Mouse (Mus musculus): Measurements from ENCODE around the gene E2f8.

E2f8 gene

GRCm38 (mm10) chr7:48887973-48888372 lies 6.6 kb upstream of the E2f8 start:
- Histone ChIP-seq H3K36me3 (ENCODE audit: insufficient read depth, low read length) (no peaks in the 10 kb centered on the region), H3K4me1 (replicated peaks; ENCODE audit: low read depth, low read length) (peaks cover 19% of the 10 kb centered on the region), H3K9me3 (ENCODE audit: low read length) (no peaks in the 10 kb centered on the region), H3K27me3 (ENCODE audit: insufficient read depth, low read length) (peaks cover 44% of the 10 kb centered on the region), H3K4me3 (replicated peaks; ENCODE audit: low read length) (no peak overlapping the region)
- TF ChIP-seq NANOG (IDR thresholded peaks at IDR 0.05; ENCODE audit: borderline replicate concordance, low read length) (no peak), CTCF (conservative IDR thresholded peaks at IDR 0.05; ENCODE audit: low read length) (no peak), POU5F1 (IDR thresholded peaks at IDR 0.05; ENCODE audit: borderline replicate concordance, low read length) (no peak)

GRCm38 (mm10) chr7:48884266-48884611 lies 2.8 kb upstream of the E2f8 start:
- H3K4me1 ChIP-seq (replicated peaks; ENCODE audit: low read depth, low read length), result peaks cover 41% of the 10 kb centered on the region
- TF ChIP-seq NANOG (IDR thresholded peaks at IDR 0.05; ENCODE audit: borderline replicate concordance, low read length), result no peak
- TF ChIP-seq POU5F1 (IDR thresholded peaks at IDR 0.05; ENCODE audit: borderline replicate concordance, low read length), result no peak
- TF ChIP-seq CTCF (conservative IDR thresholded peaks at IDR 0.05; ENCODE audit: low read length), result no peak
- no peak overlapping the region for H3K4me3 ChIP-seq (replicated peaks; ENCODE audit: low read length)
- H3K27me3 ChIP-seq (ENCODE audit: insufficient read depth, low read length), result peaks cover 52% of the 10 kb centered on the region
- H3K9me3 ChIP-seq (ENCODE audit: low read length), result no peaks in the 10 kb centered on the region
- peaks cover 4% of the 10 kb centered on the region for H3K36me3 ChIP-seq (ENCODE audit: insufficient read depth, low read length)

- TF ChIP-seq NANOG (IDR thresholded peaks at IDR 0.05; ENCODE audit: borderline replicate concordance, low read length) (no peak), POU5F1 (IDR thresholded peaks at IDR 0.05; ENCODE audit: borderline replicate concordance, low read length) (no peak), CTCF (conservative IDR thresholded peaks at IDR 0.05; ENCODE audit: low read length) (no peak)
- peaks cover 40% of the 10 kb centered on the region for H3K4me1 ChIP-seq (replicated peaks; ENCODE audit: low read depth, low read length)
- H3K9me3 ChIP-seq (ENCODE audit: low read length), result no peaks in the 10 kb centered on the region
- peaks cover 52% of the 10 kb centered on the region for H3K27me3 ChIP-seq (ENCODE audit: insufficient read depth, low read length)
- no peak overlapping the region for H3K4me3 ChIP-seq (replicated peaks; ENCODE audit: low read length)
- H3K36me3 ChIP-seq (ENCODE audit: insufficient read depth, low read length), result peaks cover 8% of the 10 kb centered on the region
These were observed 2.3 kb upstream of the E2f8 start for GRCm38 (mm10) chr7:48883525-48884265.

GRCm38 (mm10) chr7:48881971-48882609 lies 694 bp upstream of the E2f8 start:
- TF ChIP-seq CTCF (conservative IDR thresholded peaks at IDR 0.05; ENCODE audit: low read length) (no peak), POU5F1 (IDR thresholded peaks at IDR 0.05; ENCODE audit: borderline replicate concordance, low read length) (no peak), NANOG (IDR thresholded peaks at IDR 0.05; ENCODE audit: borderline replicate concordance, low read length) (no peak)
- Histone ChIP-seq H3K9me3 (ENCODE audit: low read length) (no peaks in the 10 kb centered on the region), H3K4me1 (replicated peaks; ENCODE audit: low read depth, low read length) (peaks cover 31% of the 10 kb centered on the region), H3K4me3 (replicated peaks; ENCODE audit: low read length) (peak overlapping the region; percentile 88), H3K36me3 (ENCODE audit: insufficient read depth, low read length) (peaks cover 24% of the 10 kb centered on the region), H3K27me3 (ENCODE audit: insufficient read depth, low read length) (peaks cover 41% of the 10 kb centered on the region)

- Histone ChIP-seq H3K4me1 (replicated peaks; ENCODE audit: low read depth, low read length) (peaks cover 36% of the 10 kb centered on the region), H3K9me3 (ENCODE audit: low read length) (no peaks in the 10 kb centered on the region), H3K36me3 (ENCODE audit: insufficient read depth, low read length) (peaks cover 34% of the 10 kb centered on the region), H3K27me3 (ENCODE audit: insufficient read depth, low read length) (peaks cover 37% of the 10 kb centered on the region), H3K4me3 (replicated peaks; ENCODE audit: low read length) (peak overlapping the region; percentile 88)
- TF ChIP-seq POU5F1 (IDR thresholded peaks at IDR 0.05; ENCODE audit: borderline replicate concordance, low read length) (no peak), NANOG (IDR thresholded peaks at IDR 0.05; ENCODE audit: borderline replicate concordance, low read length) (no peak), CTCF (conservative IDR thresholded peaks at IDR 0.05; ENCODE audit: low read length) (no peak)
These were observed 560 bp downstream of the E2f8 start for GRCm38 (mm10) chr7:48880591-48881481.

- Histone ChIP-seq H3K27me3 (ENCODE audit: insufficient read depth, low read length) (peaks cover 27% of the 10 kb centered on the region), H3K36me3 (ENCODE audit: insufficient read depth, low read length) (peaks cover 47% of the 10 kb centered on the region), H3K9me3 (ENCODE audit: low read length) (no peaks in the 10 kb centered on the region), H3K4me3 (replicated peaks; ENCODE audit: low read length) (peak overlapping the region; percentile 88), H3K4me1 (replicated peaks; ENCODE audit: low read depth, low read length) (peaks cover 49% of the 10 kb centered on the region)
- no peak for TF ChIP-seq POU5F1 (IDR thresholded peaks at IDR 0.05; ENCODE audit: borderline replicate concordance, low read length)
- no peak for TF ChIP-seq CTCF (conservative IDR thresholded peaks at IDR 0.05; ENCODE audit: low read length)
- no peak for TF ChIP-seq NANOG (IDR thresholded peaks at IDR 0.05; ENCODE audit: borderline replicate concordance, low read length)
These were observed 1.8 kb downstream of the E2f8 start for GRCm38 (mm10) chr7:48879574-48879973.

GRCm38 (mm10) chr7:48877786-48878390 lies 3.5 kb downstream of the E2f8 start:
- peaks cover 48% of the 10 kb centered on the region for H3K4me1 ChIP-seq (replicated peaks; ENCODE audit: low read depth, low read length)
- H3K36me3 ChIP-seq (ENCODE audit: insufficient read depth, low read length), result peaks cover 64% of the 10 kb centered on the region
- no peak for TF ChIP-seq CTCF (conservative IDR thresholded peaks at IDR 0.05; ENCODE audit: low read length)
- no peak for TF ChIP-seq NANOG (IDR thresholded peaks at IDR 0.05; ENCODE audit: borderline replicate concordance, low read length)
- no peak for TF ChIP-seq POU5F1 (IDR thresholded peaks at IDR 0.05; ENCODE audit: borderline replicate concordance, low read length)
- H3K9me3 ChIP-seq (ENCODE audit: low read length), result no peaks in the 10 kb centered on the region
- peaks cover 11% of the 10 kb centered on the region for H3K27me3 ChIP-seq (ENCODE audit: insufficient read depth, low read length)
- H3K4me3 ChIP-seq (replicated peaks; ENCODE audit: low read length), result no peak overlapping the region

- Histone ChIP-seq H3K9me3 (ENCODE audit: low read length) (no peaks in the 10 kb centered on the region), H3K4me1 (replicated peaks; ENCODE audit: low read depth, low read length) (peaks cover 47% of the 10 kb centered on the region), H3K36me3 (ENCODE audit: insufficient read depth, low read length) (peaks cover 77% of the 10 kb centered on the region), H3K4me3 (replicated peaks; ENCODE audit: low read length) (no peak overlapping the region), H3K27me3 (ENCODE audit: insufficient read depth, low read length) (no peaks in the 10 kb centered on the region)
- no peak for TF ChIP-seq POU5F1 (IDR thresholded peaks at IDR 0.05; ENCODE audit: borderline replicate concordance, low read length)
- TF ChIP-seq NANOG (IDR thresholded peaks at IDR 0.05; ENCODE audit: borderline replicate concordance, low read length), result no peak
- peak; percentile 93 for TF ChIP-seq CTCF (conservative IDR thresholded peaks at IDR 0.05; ENCODE audit: low read length)
These were observed 4.9 kb downstream of the E2f8 start for GRCm38 (mm10) chr7:48876526-48876925.
